Mouse (Mus musculus) lung, postnatal 4 days (tissue): ENCODE data around the gene Islr.

Source experiments
- DNase-seq, 2 experiments: peaks; one replicate each; pipeline ENCODE4 v3.0.0; 2021

The Islr gene

GRCm38 (mm10) chr9:58220218-58220903, 16.3 kb upstream of the Islr start:
- DNase-seq = peak in 1 of 2 experiments; percentile 60

- DNase-seq = no peak
These were observed 14.4 kb upstream of the Islr start for GRCm38 (mm10) chr9:58218539-58218938.

GRCm38 (mm10) chr9:58216402-58216801, 12.3 kb upstream of the Islr start:
- peak in 1 of 2 experiments; percentile 49 for DNase-seq

GRCm38 (mm10) chr9:58214519-58215180, 10.5 kb upstream of the Islr start:
- peak; percentile 23 to 33 for DNase-seq

- no peak for DNase-seq
These were observed 9.8 kb upstream of the Islr start for GRCm38 (mm10) chr9:58213865-58214264.

GRCm38 (mm10) chr9:58213377-58213776, 9.3 kb upstream of the Islr start:
- DNase-seq = no peak

GRCm38 (mm10) chr9:58210304-58210627, 6.2 kb upstream of the Islr start:
- no peak for DNase-seq

GRCm38 (mm10) chr9:58209462-58210303, 5.6 kb upstream of the Islr start:
- DNase-seq = peak in 1 of 2 experiments; percentile 18

GRCm38 (mm10) chr9:58206013-58206412, 1.9 kb upstream of the Islr start:
- peak in 1 of 2 experiments; percentile 3 for DNase-seq

- peak; percentile 88 to 94 for DNase-seq
These were observed 418 bp upstream of the Islr start for GRCm38 (mm10) chr9:58204448-58205000.

- DNase-seq = peak in 1 of 2 experiments; percentile 16
These were observed 1.2 kb downstream of the Islr start for GRCm38 (mm10) chr9:58202676-58203453.

GRCm38 (mm10) chr9:58201861-58202549, 2.1 kb downstream of the Islr start:
- DNase-seq = peak in 1 of 2 experiments; percentile 14

- no peak for DNase-seq
These were observed 2.8 kb downstream of the Islr start for GRCm38 (mm10) chr9:58201091-58201842.

GRCm38 (mm10) chr9:58200270-58201090, 3.6 kb downstream of the Islr start:
- DNase-seq = peak in 1 of 2 experiments; percentile 15

GRCm38 (mm10) chr9:58199381-58200269, 4.5 kb downstream of the Islr start:
- DNase-seq = no peak

- DNase-seq = no peak
These were observed 5.2 kb downstream of the Islr start for GRCm38 (mm10) chr9:58198801-58199371.

- peak; percentile 52 to 63 for DNase-seq
These were observed 6.1 kb downstream of the Islr start for GRCm38 (mm10) chr9:58197781-58198701.
